Mouse (Mus musculus) cerebellum, postnatal 4 days (tissue): ENCODE results near the gene Fmc1.

Experiments used
- DNase-seq, 2 experiments: peaks; one replicate each; pipeline ENCODE4 v3.0.0; 2022; ENCODE audit warnings: low spot score in 2 of 2, mixed read lengths in 1 of 2

Gene Fmc1

DNA sequence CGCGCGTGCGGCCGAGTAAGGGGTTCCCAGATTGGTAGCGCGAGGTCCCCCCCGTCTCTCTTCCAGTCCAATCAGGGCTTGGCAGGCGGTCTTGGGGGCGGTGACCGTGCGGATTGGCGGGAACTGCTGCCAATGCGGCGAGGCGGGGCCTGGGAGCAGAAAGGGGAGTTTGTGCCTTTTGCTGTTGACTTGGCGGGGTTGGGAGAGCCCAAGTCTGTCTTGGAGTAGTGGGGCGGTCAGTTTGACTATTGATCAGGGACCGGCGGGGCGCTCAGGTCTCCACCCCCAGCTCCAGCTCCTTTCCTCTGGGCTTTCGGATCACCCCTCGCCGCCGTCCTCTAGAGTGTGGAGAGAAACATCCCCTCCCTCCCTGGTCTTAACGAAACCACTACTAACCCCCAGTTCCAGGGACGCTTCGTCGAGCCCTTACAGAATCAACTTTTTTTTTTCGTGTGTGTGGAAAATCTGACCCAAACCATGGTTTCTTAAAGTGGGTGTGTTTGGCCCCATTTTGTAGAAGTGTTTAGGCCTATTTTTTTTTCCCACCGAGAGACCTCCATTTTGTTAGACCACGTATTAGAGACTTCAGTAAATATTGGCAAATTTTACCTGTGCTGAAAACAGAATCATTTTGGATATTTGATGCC lies 18.8 kb downstream of the Fmc1 start:
- peak; percentile 95 to 98 for DNase-seq

DNA sequence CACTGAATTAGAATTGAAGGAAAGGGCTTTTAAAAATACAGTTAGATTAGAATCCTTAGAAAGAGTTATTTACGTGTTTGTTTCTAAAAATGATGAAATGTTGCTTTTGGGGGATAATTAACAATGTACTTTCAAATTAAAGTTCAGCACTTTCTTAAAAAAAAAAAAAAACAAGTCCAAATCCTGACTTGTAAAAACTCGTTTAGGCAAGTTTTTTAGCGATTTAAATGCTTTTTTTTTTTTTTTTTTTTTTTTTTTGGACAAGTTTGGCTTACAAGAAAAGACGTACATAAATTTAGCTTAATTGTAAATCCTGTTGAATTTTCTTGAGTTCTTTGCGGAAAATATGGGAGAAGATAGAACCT lies 19.3 kb downstream of the Fmc1 start:
- DNase-seq = no peak

DNA sequence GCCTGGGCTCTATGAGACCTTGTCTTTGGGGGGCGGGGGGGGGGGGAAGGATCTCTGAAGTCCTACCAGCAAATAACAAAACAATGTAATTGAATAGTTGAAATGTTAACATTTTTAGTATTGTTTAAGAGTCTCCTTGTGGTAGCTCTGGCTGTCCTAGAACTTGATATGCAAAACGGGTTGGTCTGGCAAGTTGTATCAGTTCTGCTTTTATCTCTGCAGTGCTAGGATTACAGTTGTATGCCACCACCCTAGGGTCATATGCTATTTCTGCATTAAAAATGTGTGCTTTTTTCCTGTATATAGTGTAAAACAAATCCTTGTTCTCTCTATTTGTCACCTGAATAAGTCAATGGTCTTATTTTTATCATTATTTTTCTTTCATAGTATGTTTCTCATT lies 42.8 kb downstream of the Fmc1 start:
- no peak for DNase-seq

DNA sequence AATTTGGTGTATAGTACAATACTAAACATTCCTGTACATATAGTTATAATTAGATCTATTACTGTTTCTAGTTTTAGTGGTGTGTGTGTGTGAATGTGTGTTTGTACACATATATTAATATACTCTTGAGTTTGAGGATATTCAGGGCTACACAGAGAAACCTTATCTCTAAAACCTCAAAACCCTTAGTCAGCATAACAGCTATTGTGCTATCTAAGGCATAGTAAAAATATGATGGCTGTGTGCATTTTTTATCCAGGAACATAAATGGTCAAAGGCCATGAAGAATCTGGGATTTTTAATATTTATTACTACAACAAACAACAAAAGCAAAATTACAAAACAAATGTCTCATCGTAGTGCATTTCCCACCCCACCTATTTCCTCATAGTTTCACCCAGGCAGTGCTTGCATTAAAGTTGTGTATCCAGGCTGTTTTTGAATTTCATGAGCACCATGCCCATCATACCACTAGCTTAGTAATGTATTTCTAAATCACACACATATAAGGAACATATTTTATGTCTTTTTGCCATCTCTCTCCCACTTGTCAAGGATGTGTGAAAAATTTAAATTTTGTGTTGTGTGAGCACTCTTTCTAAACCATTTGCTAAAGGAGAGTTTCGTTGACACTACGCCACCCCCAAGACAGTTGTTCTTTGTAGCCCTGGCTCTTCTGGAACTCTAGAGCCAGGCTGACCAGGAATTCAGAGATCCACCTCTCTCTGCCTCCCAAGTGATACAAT lies 47.0 kb downstream of the Fmc1 start:
- no peak for DNase-seq

DNA sequence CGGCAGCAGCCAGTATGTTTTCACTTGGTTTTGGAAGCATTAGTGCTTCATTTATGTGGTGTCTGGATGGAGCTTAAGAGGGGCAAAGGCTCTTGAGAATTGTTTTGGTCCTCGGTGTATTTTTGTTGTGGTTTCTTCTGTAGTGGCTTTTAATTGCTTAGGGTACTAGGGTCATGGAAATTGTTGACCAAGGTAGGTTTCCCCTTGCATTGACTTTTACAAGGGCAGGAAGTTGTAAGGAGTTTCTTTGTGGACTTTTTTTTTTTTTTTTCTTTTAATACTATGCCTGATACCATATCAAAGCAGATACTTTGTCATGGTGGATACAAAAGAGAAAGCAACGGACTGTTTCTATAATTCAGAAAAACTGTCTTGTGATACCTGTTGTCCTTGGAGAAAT lies 48.4 kb downstream of the Fmc1 start:
- DNase-seq = no peak
